Mouse (Mus musculus) liver, embryonic 15.5 days (tissue): ENCODE data around the gene Prr29. TPM values are rescaled to one million over a fixed set of nuclear protein-coding genes. Genes with fewer than 3 reads are reported as not detected.

Experiments used
- ATAC-seq: fragments of 200-750 bp; cut with Nextera tagmentation; 2 replicates; pipeline ENCODE4 v1.8.0; 2017; ENCODE audit warnings: moderate number of reproducible peaks, mild to moderate bottlenecking, moderate library complexity; ENCODE audit not compliant: insufficient read depth
- H3K27ac ChIP-seq: fragments of 300-500 bp; sonication (generic); replicated peaks from 2 replicates; pipeline ENCODE4 v1.5.1; 2015; ENCODE audit warnings: mild to moderate bottlenecking, inconsistent platforms
- H3K27me3 ChIP-seq: fragments of 300-500 bp; sonication (generic); 2 replicates; pipeline ENCODE4 v1.6.1; 2015; ENCODE audit warnings: mild to moderate bottlenecking, inconsistent platforms
- H3K36me3 ChIP-seq: fragments of 300-500 bp; sonication (generic); replicated peaks from 2 replicates; pipeline ENCODE4 v1.6.1; 2015; ENCODE audit warnings: moderate library complexity, mild to moderate bottlenecking, inconsistent platforms
- H3K4me1 ChIP-seq: fragments of 300-500 bp; sonication (generic); replicated peaks from 2 replicates; pipeline ENCODE4 v1.6.1; 2015; ENCODE audit warnings: inconsistent platforms
- H3K4me2 ChIP-seq: fragments of 300-500 bp; sonication (generic); 2 replicates; pipeline ENCODE4 v1.6.1; 2015; ENCODE audit warnings: moderate library complexity, mild to moderate bottlenecking, inconsistent platforms
- H3K4me3 ChIP-seq: fragments of 300-500 bp; sonication (generic); replicated peaks from 2 replicates; pipeline ENCODE4 v1.5.1; 2015; ENCODE audit warnings: mild to moderate bottlenecking, inconsistent platforms
- H3K9ac ChIP-seq: fragments of 300-500 bp; sonication (generic); 2 replicates; pipeline ENCODE4 v1.6.1; 2015; ENCODE audit warnings: moderate library complexity, mild to moderate bottlenecking, inconsistent platforms
- H3K9me3 ChIP-seq: fragments of 300-500 bp; sonication (generic); replicated peaks from 2 replicates; pipeline ENCODE4 v1.6.1; 2016; ENCODE audit warnings: inconsistent platforms
- WGBS: fragments of 180-500 bp; shearing (Covaris S2); methylation state at CpG from one replicate; pipeline ENCODE4 v1.1.7; 2015; ENCODE audit warnings: mixed read lengths; ENCODE audit not compliant: insufficient replicate concordance; 5-methylcytosine and 5-hydroxymethylcytosine counted together
- polyA plus RNA-seq: library from polyadenylated mRNA; unstranded; fragments of >200 nt; fragmentation: Nextera tagmentation; extraction: Ambion mirVana; gene quantifications from 2 replicates; pipeline ENCODE4 v1.2.1, GENCODE M21; 2015

Gene Prr29
- polyA plus RNA-seq, 1 experiment from 2014 or later = not detected

DNA sequence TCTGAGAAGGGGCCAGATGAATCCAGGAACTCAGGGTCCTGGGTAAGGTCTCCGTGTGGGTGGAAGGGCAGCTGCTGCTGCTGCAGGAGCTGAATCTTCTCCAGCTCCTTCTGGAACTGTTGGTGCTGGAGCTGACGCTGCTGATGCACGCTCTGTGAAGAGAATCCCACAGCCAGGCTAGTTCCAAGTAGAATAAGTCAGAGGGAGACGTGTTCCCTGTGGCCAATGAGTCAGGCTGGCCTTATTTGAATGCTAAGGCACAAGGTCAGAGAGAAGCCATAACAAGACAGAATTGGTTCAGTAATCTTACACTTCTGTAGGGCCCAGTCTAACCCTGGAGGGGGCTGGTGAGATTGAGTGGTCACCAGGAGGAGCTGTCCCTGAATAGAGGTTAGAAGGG, 44.7 kb downstream of the Prr29 start:
- WGBS = 66% methylated on average over 4 of the region's 4 CpGs
- no peaks in the 10 kb centered on the region for H3K27me3 ChIP-seq
- ATAC-seq = no peak
- no peak overlapping the region for H3K4me3 ChIP-seq
- peaks cover 53% of the 10 kb centered on the region for H3K36me3 ChIP-seq
- no peaks in the 10 kb centered on the region for H3K9me3 ChIP-seq
- no peak overlapping the region for H3K27ac ChIP-seq
- no peak overlapping the region for H3K4me2 ChIP-seq
- H3K9ac ChIP-seq = no peak overlapping the region
- no peaks in the 10 kb centered on the region for H3K4me1 ChIP-seq

DNA sequence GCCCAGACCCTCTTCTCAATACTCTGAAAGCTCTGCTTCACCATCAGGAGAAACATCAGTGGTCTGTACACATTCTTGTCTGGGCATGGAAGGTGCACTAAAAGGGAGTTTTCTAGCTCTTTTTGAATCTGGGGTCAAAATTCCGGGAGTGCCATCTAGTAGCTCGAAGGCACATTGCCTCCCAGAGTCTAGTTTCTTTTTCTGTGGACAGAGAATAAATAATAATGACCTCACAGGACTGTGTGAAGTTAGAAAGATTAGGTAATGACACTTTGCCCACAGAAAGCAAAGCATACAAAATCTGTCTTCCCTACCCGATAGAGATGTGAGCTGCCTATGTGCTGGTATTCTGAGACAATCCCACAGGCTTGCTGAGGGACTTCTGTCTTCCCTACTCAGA, 45.2 kb downstream of the Prr29 start:
- Histone ChIP-seq H3K4me1 (no peaks in the 10 kb centered on the region), H3K9me3 (no peaks in the 10 kb centered on the region), H3K27me3 (no peaks in the 10 kb centered on the region), H3K4me2 (no peak overlapping the region), H3K9ac (no peak overlapping the region), H3K36me3 (peaks cover 50% of the 10 kb centered on the region), H3K27ac (no peak overlapping the region), H3K4me3 (no peak overlapping the region)
- WGBS = 77% methylated on average over 3 of the region's 3 CpGs
- no peak for ATAC-seq

- ATAC-seq = no peak
- 57% methylated on average over 2 of the region's 2 CpGs for WGBS
- Histone ChIP-seq H3K4me3 (no peak overlapping the region), H3K27ac (no peak overlapping the region), H3K4me1 (no peaks in the 10 kb centered on the region), H3K4me2 (no peak overlapping the region), H3K9me3 (no peaks in the 10 kb centered on the region), H3K36me3 (peaks cover 44% of the 10 kb centered on the region), H3K27me3 (no peaks in the 10 kb centered on the region), H3K9ac (no peak overlapping the region)
These were observed 45.9 kb downstream of the Prr29 start for GRCm38 (mm10) chr11:106411157-106411556.

GRCm38 (mm10) chr11:106412641-106413360, 47.5 kb downstream of the Prr29 start:
- no peaks in the 10 kb centered on the region for H3K27me3 ChIP-seq
- 72% methylated on average over 3 of the region's 3 CpGs for WGBS
- ATAC-seq = no peak
- no peak overlapping the region for H3K9ac ChIP-seq
- H3K4me3 ChIP-seq = no peak overlapping the region
- no peaks in the 10 kb centered on the region for H3K9me3 ChIP-seq
- no peak overlapping the region for H3K4me2 ChIP-seq
- peaks cover 3% of the 10 kb centered on the region; the same call in 1 of the 2 replicates for H3K4me1 ChIP-seq
- H3K36me3 ChIP-seq = peaks cover 35% of the 10 kb centered on the region
- no peak overlapping the region for H3K27ac ChIP-seq

GRCm38 (mm10) chr11:106416331-106416730, 51.1 kb downstream of the Prr29 start:
- Histone ChIP-seq H3K4me1 (peaks cover 22% of the 10 kb centered on the region), H3K4me2 (no peak overlapping the region), H3K4me3 (no peak overlapping the region), H3K9ac (no peak overlapping the region), H3K9me3 (no peaks in the 10 kb centered on the region), H3K36me3 (peaks cover 40% of the 10 kb centered on the region), H3K27me3 (no peaks in the 10 kb centered on the region), H3K27ac (no peak overlapping the region)
- no peak for ATAC-seq
- WGBS = 66% methylated on average over 3 of the region's 3 CpGs

GRCm38 (mm10) chr11:106417860-106418259, 52.6 kb downstream of the Prr29 start:
- Histone ChIP-seq H3K27ac (no peak overlapping the region), H3K36me3 (peaks cover 46% of the 10 kb centered on the region)
- ATAC-seq = no peak

DNA sequence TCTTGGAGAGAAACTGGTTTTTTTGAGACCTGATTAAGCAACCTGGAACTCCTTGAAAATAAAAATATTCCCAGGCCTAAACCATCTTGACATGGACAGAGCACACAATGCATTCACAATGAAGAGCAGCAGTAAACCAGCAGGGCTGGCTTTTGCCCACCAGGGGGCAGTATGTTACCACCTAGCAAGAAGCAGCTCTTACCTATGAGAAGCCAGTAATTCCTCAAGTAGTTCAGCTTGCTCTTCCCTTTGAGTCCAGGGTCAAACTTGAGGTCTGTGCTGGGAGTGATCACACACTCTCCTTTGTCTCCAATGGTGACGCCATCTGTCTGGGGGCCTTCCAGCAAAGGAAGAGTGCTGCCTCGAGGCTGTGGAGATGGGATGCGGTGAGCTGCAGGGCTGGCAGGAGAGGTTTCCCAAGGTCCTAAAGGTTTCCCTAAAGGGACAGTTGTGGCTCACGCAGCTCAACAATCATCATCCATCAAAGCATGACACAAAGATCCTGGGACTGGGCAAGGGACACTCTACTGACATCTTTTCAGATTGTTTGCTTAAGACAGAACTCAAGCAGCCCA, 53.4 kb downstream of the Prr29 start:
- Histone ChIP-seq H3K4me1 (peaks cover 22% of the 10 kb centered on the region), H3K4me2 (no peak overlapping the region), H3K9ac (no peak overlapping the region), H3K27ac (no peak overlapping the region), H3K36me3 (peaks cover 48% of the 10 kb centered on the region), H3K4me3 (no peak overlapping the region), H3K27me3 (no peaks in the 10 kb centered on the region), H3K9me3 (no peaks in the 10 kb centered on the region)
- 53% methylated on average over 4 of the region's 4 CpGs for WGBS
- peak; percentile 40 for ATAC-seq

More at GRCm38 (mm10) chr11:106417860-106418259, 52.6 kb downstream of the Prr29 start:
- Histone ChIP-seq H3K4me1 (peaks cover 22% of the 10 kb centered on the region), H3K9me3 (no peaks in the 10 kb centered on the region), H3K9ac (no peak overlapping the region), H3K4me2 (no peak overlapping the region), H3K27me3 (no peaks in the 10 kb centered on the region), H3K4me3 (no peak overlapping the region)
- WGBS = 43% methylated on average over 2 of the region's 2 CpGs

DNA sequence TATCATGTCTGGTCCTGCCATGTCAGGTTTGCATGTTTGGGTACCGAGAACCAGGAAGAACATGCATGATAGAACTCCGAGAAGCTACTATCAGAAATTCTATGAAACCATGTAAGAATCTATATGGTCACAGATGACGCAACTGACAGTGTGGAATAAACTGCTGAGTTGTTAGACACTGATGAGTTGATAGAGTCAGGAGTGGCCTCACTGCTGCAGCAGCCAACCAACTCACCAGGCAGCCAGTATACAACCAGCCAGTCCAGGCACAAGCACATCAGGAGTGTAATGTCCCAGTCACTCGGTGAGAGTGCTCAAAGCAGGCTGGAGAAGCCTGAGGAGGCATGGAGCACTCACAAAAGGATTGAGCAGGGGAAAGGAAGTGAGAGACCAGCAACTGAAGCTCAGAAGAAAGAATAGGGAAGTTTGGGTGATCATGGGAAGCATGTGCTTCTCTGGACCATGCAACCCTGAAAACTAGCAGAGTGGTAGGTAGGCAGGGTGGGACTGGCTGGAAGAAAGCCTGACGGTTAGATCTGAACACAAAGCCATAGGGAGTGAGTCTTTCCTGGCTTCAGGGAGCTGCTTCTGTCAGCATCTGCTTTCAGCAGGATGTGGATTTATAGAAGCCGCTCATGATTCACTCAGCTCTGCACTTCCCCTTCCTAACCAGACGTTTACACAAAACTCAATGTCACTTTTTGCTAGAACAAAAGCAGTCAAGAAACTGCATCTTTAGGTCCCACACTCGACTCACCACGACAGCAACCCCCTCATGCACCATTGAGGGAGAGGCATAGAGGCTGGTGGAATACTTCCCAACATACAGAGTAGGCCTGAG, 54.2 kb downstream of the Prr29 start:
- Histone ChIP-seq H3K36me3 (peaks cover 49% of the 10 kb centered on the region), H3K4me1 (peaks cover 22% of the 10 kb centered on the region), H3K9ac (no peak overlapping the region), H3K27me3 (no peaks in the 10 kb centered on the region), H3K27ac (peak overlapping the region; percentile 54), H3K4me2 (no peak overlapping the region), H3K4me3 (no peak overlapping the region), H3K9me3 (no peaks in the 10 kb centered on the region)
- ATAC-seq = no peak; the same call in 1 of the 2 replicates
- WGBS = 40% methylated on average over 9 of the region's 9 CpGs

GRCm38 (mm10) chr11:106425201-106425600, 59.9 kb downstream of the Prr29 start:
- H3K27me3 ChIP-seq = no peaks in the 10 kb centered on the region
- H3K9me3 ChIP-seq = no peaks in the 10 kb centered on the region
- WGBS = 76% methylated on average over 5 of the region's 5 CpGs
- no peak overlapping the region for H3K4me3 ChIP-seq
- H3K9ac ChIP-seq = no peak overlapping the region
- H3K4me1 ChIP-seq = peaks cover 12% of the 10 kb centered on the region
- H3K36me3 ChIP-seq = peaks cover 45% of the 10 kb centered on the region
- H3K4me2 ChIP-seq = no peak overlapping the region
- no peak overlapping the region for H3K27ac ChIP-seq
- ATAC-seq = no peak

DNA sequence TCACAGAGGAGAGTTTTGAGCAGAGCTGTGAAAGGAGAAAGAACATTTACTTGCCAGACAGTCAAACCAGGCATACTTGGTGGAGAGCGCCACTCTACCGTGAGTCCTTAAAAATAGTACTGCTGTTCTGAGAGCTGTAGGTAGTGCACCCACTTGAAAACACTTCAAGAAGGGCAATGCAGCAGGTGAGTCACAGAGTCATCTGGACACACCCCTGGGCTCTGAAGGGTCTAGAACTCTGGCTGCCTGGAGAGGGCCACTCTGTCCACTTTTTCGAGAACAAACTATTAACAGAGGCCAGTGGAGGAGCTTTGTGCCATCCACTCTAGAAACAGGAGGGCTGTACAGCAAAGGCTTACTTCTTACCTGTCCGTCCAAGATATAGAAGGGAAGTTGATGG, 61.2 kb downstream of the Prr29 start:
- H3K4me1 ChIP-seq = 0 out of 2 replicates have a peak, but pooled peaks cover 10% of the 10 kb centered on the region
- WGBS = 75% methylated on average over 4 of the region's 4 CpGs
- H3K36me3 ChIP-seq = peaks cover 39% of the 10 kb centered on the region
- H3K27me3 ChIP-seq = no peaks in the 10 kb centered on the region
- H3K9ac ChIP-seq = no peak overlapping the region
- H3K4me3 ChIP-seq = no peak overlapping the region
- H3K4me2 ChIP-seq = no peak overlapping the region
- no peak overlapping the region for H3K27ac ChIP-seq
- no peak for ATAC-seq
- no peaks in the 10 kb centered on the region for H3K9me3 ChIP-seq
